Mouse (Mus musculus) urinary bladder, postnatal 4 days (tissue): ENCODE measurements at regions not wholly inside any gene's neighbourhood (a gene's known extent, or its start where the extent isn't known, plus 50 kb on each side); places are given as distances from the start of the nearest gene placed in this dataset.
A peak's percentile ranks its signal among the peaks of the same experiment; 100 is the strongest.

Source experiments
- DNase-seq, 2 experiments: peaks; one replicate each; pipeline ENCODE4 v3.0.0; 2021 to 2022; ENCODE audit warnings: low spot score in 2 of 2

DNA sequence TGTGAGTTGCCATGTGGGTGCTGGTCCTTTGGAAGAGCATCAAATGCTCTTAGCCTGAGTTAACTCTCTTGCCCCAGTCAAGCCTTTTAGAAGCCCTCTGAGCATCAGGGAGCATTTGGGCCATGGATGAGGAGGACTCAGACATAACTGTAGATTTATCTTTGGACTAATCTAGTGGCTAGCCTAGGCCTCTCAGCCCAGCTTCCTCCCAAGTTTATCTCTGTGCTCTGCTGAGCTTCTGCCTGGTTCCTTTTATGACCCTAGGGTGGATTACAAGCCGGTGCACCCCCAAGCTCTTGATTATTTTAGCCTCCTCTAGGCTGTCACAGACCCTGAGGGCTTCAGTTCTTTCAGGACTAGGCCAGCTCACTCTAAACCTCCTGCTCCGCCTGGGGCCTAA, 102.6 kb upstream of the Vps8 start:
- DNase-seq = no peak

DNA sequence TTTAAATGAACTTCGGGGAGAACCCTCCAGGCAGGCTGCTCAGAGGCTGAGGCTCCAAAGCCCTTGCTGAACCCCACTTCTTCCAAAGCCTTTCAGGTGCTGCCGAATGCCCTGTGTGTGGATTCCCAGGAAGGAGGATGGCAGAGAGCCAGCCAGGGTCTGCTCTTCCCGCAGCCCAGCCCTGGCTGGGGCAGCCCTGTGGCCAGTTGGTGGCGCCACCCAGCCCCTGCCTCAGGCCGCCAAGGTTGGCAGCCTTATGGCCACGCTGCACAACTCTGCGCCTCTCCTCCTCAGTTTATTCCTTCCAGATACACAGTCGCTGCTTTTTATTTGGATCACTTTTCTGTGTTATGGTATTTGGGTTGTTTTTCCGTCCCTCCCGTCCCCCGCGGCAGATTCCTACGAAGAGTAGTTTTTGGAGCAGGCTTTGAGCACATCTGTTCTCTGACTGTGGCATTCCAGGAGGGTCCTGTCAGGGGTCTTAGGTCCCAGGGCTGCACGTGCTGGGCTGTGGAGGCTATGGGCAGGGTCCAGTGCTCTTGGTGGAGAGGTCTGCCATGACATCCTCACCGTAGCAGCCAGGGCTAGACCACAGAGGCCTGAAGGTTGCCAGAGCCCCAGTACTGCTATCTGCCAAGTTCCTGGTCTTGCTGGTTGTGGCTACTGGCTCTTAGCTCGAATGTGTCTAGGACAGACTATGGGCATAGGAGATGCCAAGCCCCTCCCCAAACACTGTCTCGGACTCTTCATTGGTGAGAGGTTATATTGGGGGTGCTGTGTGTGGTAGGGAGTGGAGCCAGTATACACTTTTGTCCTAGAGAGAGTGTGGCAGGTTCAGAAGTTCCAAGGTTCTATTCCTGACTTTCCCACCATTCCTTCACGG, 101.5 kb upstream of the Vps8 start:
- DNase-seq = no peak

- DNase-seq = peak; percentile 26 to 66
These were observed 100.5 kb upstream of the Vps8 start for GRCm38 (mm10) chr16:21322437-21322836.

GRCm38 (mm10) chr16:21323446-21324034, 99.4 kb upstream of the Vps8 start:
- no peak for DNase-seq

GRCm38 (mm10) chr16:21327969-21328368, 94.9 kb upstream of the Vps8 start:
- DNase-seq = no peak

- no peak for DNase-seq
These were observed 93.7 kb upstream of the Vps8 start for GRCm38 (mm10) chr16:21329199-21329598.

- DNase-seq = no peak
These were observed 91.7 kb upstream of the Vps8 start for GRCm38 (mm10) chr16:21331229-21331628.

DNA sequence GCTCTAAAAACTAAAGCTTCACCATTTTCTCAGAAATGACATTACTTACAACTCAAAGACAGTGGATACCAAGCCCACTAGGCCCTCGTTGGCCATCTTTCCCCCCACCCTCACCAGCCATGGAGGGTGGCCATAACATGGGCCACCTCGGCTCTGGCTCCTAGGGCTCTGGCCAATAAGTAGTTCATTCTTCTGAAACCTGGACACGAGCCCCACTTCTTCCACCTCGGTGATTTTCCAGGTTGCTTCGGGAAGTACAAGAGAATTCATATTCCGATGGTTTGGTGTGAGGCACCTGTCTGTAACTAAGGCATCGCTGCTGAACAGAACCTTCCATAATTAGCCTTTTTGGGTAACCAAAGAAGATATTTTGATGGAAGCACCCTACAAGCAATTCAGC, 90.5 kb upstream of the Vps8 start:
- DNase-seq = no peak

GRCm38 (mm10) chr16:21332862-21333222, 90.1 kb upstream of the Vps8 start:
- no peak for DNase-seq

- DNase-seq = peak; percentile 86 to 91
These were observed 89.5 kb upstream of the Vps8 start for GRCm38 (mm10) chr16:21333223-21333951.

DNA sequence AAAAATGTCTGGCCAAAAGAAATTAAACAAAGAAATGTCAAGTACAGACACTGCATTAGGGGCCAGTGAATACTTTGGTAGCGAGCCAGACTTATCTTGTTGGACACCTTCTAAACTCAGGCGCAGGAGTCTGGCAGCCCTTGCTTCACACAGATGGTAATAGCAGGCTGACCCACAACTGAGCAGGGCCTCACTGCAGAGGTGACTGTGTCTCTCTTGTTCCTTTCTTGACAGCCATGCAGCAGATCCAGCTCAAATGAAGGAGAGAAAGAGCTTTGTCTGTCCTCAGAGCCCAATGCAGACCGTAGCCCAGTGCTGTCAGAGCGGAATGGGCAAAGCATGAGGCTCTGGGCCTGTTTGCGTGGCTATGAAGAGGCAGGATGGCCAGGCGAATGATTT, 83.9 kb upstream of the Vps8 start:
- peak in 1 of 2 experiments; percentile 49 for DNase-seq

GRCm38 (mm10) chr16:21339460-21340081, 83.3 kb upstream of the Vps8 start:
- peak in 1 of 2 experiments; percentile 55 for DNase-seq

DNA sequence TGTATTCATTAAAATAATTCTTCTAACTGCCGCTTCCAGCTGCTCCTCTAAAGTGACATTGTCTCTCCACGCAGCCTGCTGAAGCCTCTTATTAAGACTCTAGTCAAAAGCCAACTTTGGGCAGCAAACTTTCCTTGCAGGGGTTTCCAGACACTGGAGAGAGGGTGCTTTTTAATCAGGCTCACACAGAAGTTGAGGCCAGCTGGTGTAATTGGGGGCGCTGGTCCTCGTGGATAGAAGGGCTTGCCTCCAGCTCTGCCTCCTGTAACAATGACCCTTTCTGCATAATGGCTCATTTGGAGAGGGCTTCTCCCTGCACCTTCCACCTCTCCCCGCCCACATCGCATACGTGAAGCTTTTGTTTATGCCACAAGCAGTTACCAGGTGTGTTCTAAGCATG, 82.8 kb upstream of the Vps8 start:
- no peak for DNase-seq

DNA sequence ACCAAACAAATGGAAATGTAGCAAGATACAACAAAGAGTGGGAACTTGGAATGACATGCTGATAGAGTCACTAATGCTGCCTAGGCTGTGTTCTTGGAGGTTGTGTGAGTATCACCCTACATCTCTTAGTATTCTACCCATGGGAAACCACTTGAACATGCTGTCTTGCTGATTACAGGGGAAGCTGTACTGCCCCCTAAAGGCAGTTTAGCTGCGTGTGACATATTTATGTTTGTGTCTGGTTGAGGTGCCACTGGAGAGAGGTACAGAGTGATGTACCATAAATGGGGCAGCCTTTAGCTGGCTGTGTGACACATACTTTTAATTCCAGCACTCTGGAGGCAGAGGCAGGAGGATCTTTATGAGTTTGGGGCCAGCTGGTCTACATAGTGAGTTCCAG, 73.0 kb upstream of the Vps8 start:
- no peak for DNase-seq

GRCm38 (mm10) chr16:21351289-21351688, 71.6 kb upstream of the Vps8 start:
- DNase-seq = no peak

GRCm38 (mm10) chr16:21353111-21353510, 69.8 kb upstream of the Vps8 start:
- DNase-seq = no peak

DNA sequence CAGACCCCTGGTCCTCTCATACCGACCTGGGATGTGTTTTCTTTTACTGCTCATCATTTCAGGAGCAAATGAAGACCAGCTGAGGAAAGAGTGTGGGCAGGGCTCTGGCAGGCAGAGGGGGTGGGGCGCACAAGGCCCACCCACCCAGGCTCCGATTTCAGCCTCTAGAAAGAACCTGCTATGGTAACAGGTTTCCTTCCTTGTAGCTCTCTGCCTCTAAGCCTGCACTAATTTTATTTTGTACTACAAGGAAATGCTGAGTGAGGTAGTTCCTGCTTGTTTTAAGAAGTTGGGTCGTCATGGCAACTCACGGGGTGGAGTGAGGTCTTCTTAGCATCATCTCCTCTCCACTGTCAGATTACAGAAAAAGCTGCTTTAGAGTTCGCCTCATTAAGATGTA, 69.4 kb upstream of the Vps8 start:
- DNase-seq = no peak

DNA sequence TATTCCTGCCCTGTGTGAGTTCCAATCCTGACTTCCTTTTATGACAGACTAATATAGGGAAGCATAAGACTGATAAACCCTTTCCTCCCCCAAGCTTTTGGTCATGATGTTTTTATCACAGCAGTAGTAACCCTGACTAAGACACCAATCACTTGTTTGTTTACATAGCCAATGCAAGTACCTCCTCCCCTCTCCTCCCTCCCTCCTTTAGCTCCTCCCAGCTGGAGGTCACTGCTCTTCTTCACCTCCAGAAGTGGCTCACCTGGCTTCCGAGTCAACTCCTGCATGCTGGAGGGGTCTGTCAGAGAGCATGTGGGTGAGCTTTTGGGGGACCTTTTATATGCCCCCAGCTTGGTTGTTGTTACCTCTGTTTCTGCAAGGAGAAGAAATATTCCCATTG, 67.3 kb upstream of the Vps8 start:
- DNase-seq = no peak

GRCm38 (mm10) chr16:21357433-21357832, 65.5 kb upstream of the Vps8 start:
- DNase-seq = no peak

- DNase-seq = no peak
These were observed 64.5 kb upstream of the Vps8 start for GRCm38 (mm10) chr16:21358313-21358920.

DNA sequence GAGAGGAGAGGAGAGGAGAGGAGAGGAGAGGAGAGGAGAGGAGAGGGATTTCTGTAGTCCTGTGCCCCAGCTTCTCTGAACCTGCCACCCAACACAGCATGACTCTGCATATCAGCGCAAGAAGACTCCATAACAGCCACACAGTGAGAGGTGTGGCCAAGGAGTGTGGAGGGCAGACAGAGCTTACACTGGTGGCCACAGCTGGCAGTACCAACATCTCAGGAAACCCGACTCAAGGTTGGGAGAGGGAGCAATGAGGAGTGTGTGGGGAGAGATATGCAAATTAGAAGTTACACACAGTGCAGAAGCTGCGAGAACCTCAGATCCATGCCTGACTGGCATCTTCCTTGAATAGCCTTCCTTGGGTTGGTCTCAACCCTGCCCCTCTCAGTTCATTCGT, 63.5 kb upstream of the Vps8 start:
- DNase-seq = no peak

DNA sequence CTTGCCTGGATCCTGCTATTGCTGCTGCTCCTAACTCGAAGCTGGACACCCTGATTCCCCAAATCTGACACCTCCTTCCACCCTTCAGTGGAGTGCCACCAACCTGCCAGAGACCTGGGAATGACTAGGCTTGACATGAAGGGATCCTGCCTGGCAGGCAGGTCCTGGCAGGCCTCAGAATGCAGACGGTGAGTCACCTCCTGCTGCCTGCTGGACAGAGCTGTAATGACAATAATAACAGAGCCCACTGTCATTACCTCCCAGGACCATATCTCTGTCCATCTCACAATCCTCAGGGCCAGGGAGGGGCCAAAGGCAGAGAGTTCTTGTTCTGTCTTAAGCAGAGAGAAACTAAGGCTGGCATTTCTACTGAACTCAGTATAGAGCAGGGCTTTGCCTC, 61.5 kb upstream of the Vps8 start:
- peak in 1 of 2 experiments; percentile 40 for DNase-seq
